Mouse (Mus musculus) mesoderm, embryonic 11.5 days (tissue): Measurements from ENCODE around the gene Rbm4b.
"Not testable (repeated sequence)": the region's sequence is repeated elsewhere in the genome, so short reads cannot be mapped to it uniquely, and the experiment has no call there.

Experiments
- DNase-seq: peaks from one replicate; pipeline ENCODE4 v3.0.0-alpha.2; 2012; ENCODE audit warnings: low read depth, low spot score

Rbm4b gene

GRCm38 (mm10) chr19:4745057-4745456 lies 11.2 kb upstream of the Rbm4b start:
- no peak for DNase-seq

- no peak for DNase-seq
Observed at GRCm38 (mm10) chr19:4745681-4746080, 10.6 kb upstream of the Rbm4b start.

- DNase-seq: no peak
Observed at GRCm38 (mm10) chr19:4746611-4747010, 9.7 kb upstream of the Rbm4b start.

- no peak for DNase-seq
Observed at GRCm38 (mm10) chr19:4747631-4748312, 8.5 kb upstream of the Rbm4b start.

- DNase-seq: no peak
Observed at GRCm38 (mm10) chr19:4748493-4748892, 7.8 kb upstream of the Rbm4b start.

GRCm38 (mm10) chr19:4749975-4750374 lies 6.3 kb upstream of the Rbm4b start:
- DNase-seq: no peak

GRCm38 (mm10) chr19:4755565-4756192 lies 618 bp upstream of the Rbm4b start:
- peak; percentile 92 for DNase-seq

- no peak for DNase-seq
Observed at GRCm38 (mm10) chr19:4756921-4757320, 624 bp downstream of the Rbm4b start.

- DNase-seq: not testable (repeated sequence)
Observed at GRCm38 (mm10) chr19:4760544-4760943, 4.2 kb downstream of the Rbm4b start.

GRCm38 (mm10) chr19:4762876-4763275 lies 6.6 kb downstream of the Rbm4b start:
- no peak for DNase-seq

- no peak for DNase-seq
Observed at GRCm38 (mm10) chr19:4767507-4768148, 11.3 kb downstream of the Rbm4b start.

GRCm38 (mm10) chr19:4772785-4773184 lies 16.5 kb downstream of the Rbm4b start:
- no peak for DNase-seq

- no peak for DNase-seq
Observed at GRCm38 (mm10) chr19:4782891-4783290, 26.6 kb downstream of the Rbm4b start.

GRCm38 (mm10) chr19:4785206-4785605 lies 28.9 kb downstream of the Rbm4b start:
- DNase-seq: no peak

- no peak for DNase-seq
Observed at GRCm38 (mm10) chr19:4786313-4786712, 30.0 kb downstream of the Rbm4b start.

GRCm38 (mm10) chr19:4793281-4793830 lies 37.1 kb downstream of the Rbm4b start:
- no peak for DNase-seq

- DNase-seq: peak; percentile 100
Observed at GRCm38 (mm10) chr19:4793831-4794422, 37.6 kb downstream of the Rbm4b start, which contains the start of gene Rbm4. TSS of gene Rbm4 (minus strand) at chr19:4793901.

- no peak for DNase-seq
Observed at GRCm38 (mm10) chr19:4795929-4796328, 39.6 kb downstream of the Rbm4b start.

- DNase-seq: no peak
Observed at GRCm38 (mm10) chr19:4797846-4798245, 41.5 kb downstream of the Rbm4b start.

GRCm38 (mm10) chr19:4799083-4799482 lies 42.8 kb downstream of the Rbm4b start:
- no peak for DNase-seq

GRCm38 (mm10) chr19:4802691-4803091 lies 46.4 kb downstream of the Rbm4b start:
- no peak for DNase-seq

GRCm38 (mm10) chr19:4803283-4803682 lies 47.0 kb downstream of the Rbm4b start:
- DNase-seq: no peak
